Mouse (Mus musculus) heart, postnatal 0 days (tissue): ENCODE results near the gene Tpm3. TPM values are rescaled to one million over a fixed set of nuclear protein-coding genes. Genes with fewer than 3 reads are reported as not detected.

Experiments used
- ATAC-seq: fragments of 200-750 bp; cut with Nextera tagmentation; 2 replicates; pipeline ENCODE4 v1.8.0; 2017; ENCODE audit warnings: low read depth, moderate number of reproducible peaks, moderate library complexity; ENCODE audit not compliant: insufficient read depth
- DNase-seq: peaks from one replicate; pipeline ENCODE4 v3.0.0-alpha.2; 2016; ENCODE audit warnings: low spot score
- H3K27ac ChIP-seq: fragments of 300-500 bp; sonication (generic); 2 replicates; pipeline ENCODE4 v1.5.1; 2014; ENCODE audit warnings: low read depth, mild to moderate bottlenecking
- H3K27me3 ChIP-seq: fragments of 300-500 bp; sonication (generic); 2 replicates; pipeline ENCODE4 v1.6.1; 2014; ENCODE audit warnings: low read length, mixed read lengths; ENCODE audit not compliant: control insufficient read depth, insufficient read depth
- H3K36me3 ChIP-seq: fragments of 300-500 bp; sonication (generic); replicated peaks from 2 replicates; pipeline ENCODE4 v1.6.1; 2014; ENCODE audit warnings: low read length, mixed read lengths; ENCODE audit not compliant: control insufficient read depth, insufficient read depth
- H3K4me1 ChIP-seq: fragments of 300-500 bp; sonication (generic); 2 replicates; pipeline ENCODE4 v1.6.1; 2014; ENCODE audit warnings: antibody characterized with exemption; ENCODE audit not compliant: control insufficient read depth, insufficient read depth
- H3K4me2 ChIP-seq: fragments of 300-500 bp; sonication (generic); 2 replicates; pipeline ENCODE4 v1.6.1; 2014; ENCODE audit warnings: low read depth, mild to moderate bottlenecking, low read length, moderate library complexity
- H3K4me3 ChIP-seq: fragments of 300-500 bp; sonication (generic); 2 replicates; pipeline ENCODE4 v1.5.1; 2014; ENCODE audit warnings: low read depth, low read length
- H3K9ac ChIP-seq: fragments of 300-500 bp; sonication (generic); replicated peaks from 2 replicates; pipeline ENCODE4 v1.6.1; 2014; ENCODE audit warnings: low read depth, low read length, mixed read lengths
- H3K9me3 ChIP-seq: fragments of 300-500 bp; sonication (generic); replicated peaks from 2 replicates; pipeline ENCODE4 v1.6.1; 2016; ENCODE audit warnings: low read length; ENCODE audit not compliant: control insufficient read depth
- CTCF ChIP-seq: IDR thresholded peaks from 2 replicates; pipeline ENCODE4 v1.5.1; 2016; ENCODE audit warnings: antibody characterized with exemption, control low read depth, low read depth
- EP300 ChIP-seq: IDR thresholded peaks from 2 replicates; pipeline ENCODE4 v1.6.1; 2016; ENCODE audit warnings: antibody characterized with exemption, low read depth
- WGBS: fragments of 180-500 bp; shearing (Covaris S2); extraction: QIAGEN DNeasy Blood & Tissue Kit; methylation state at CpG from one replicate; pipeline ENCODE4 v1.1.7; 2014; 5-methylcytosine and 5-hydroxymethylcytosine counted together
- polyA plus RNA-seq: library from polyadenylated mRNA; unstranded; fragments of >200 nt; fragmentation: Nextera tagmentation; extraction: Ambion mirVana; gene quantifications from 2 replicates; pipeline ENCODE4 v1.2.1, GENCODE M21; 2015
- total RNA-seq: library from RNA; depleted of rRNA; stranded (reverse); fragments of >200 nt; gene quantifications from 2 replicates; pipeline ENCODE4 v1.2.3, GENCODE M21; 2014; ENCODE audit warnings: low replicate concordance

Tpm3 gene
- total and polyA plus RNA-seq, 2 experiments from 2014 or later, result 88.0 to 145 TPM

- Histone ChIP-seq H3K9ac (no peak overlapping the region), H3K4me3 (no peak overlapping the region), H3K4me1 (no peaks in the 10 kb centered on the region), H3K9me3 (no peaks in the 10 kb centered on the region), H3K4me2 (no peak overlapping the region), H3K27me3 (no peaks in the 10 kb centered on the region), H3K27ac (no peak overlapping the region), H3K36me3 (no peaks in the 10 kb centered on the region)
- TF ChIP-seq CTCF (no peak), EP300 (no peak)
- WGBS, result 89% methylated on average over 6 of the region's 6 CpGs
- no peak for DNase-seq
- no peak for ATAC-seq
Measured at GRCm38 (mm10) chr3:90127881-90128280, 55.4 kb downstream of the Tpm3 start.

- Histone ChIP-seq H3K9ac (no peak overlapping the region), H3K27ac (no peak overlapping the region), H3K4me3 (no peak overlapping the region), H3K27me3 (no peaks in the 10 kb centered on the region), H3K9me3 (no peaks in the 10 kb centered on the region), H3K4me1 (no peaks in the 10 kb centered on the region), H3K4me2 (no peak overlapping the region), H3K36me3 (no peaks in the 10 kb centered on the region)
- ATAC-seq (no peak), DNase-seq (no peak)
- TF ChIP-seq CTCF, result no peak
- TF ChIP-seq EP300, result no peak
- 66% methylated on average over 3 of the region's 3 CpGs for WGBS
Measured at GRCm38 (mm10) chr3:90132745-90133144, 60.3 kb downstream of the Tpm3 start.

GRCm38 (mm10) chr3:90133331-90133730, 60.9 kb downstream of the Tpm3 start:
- ATAC-seq (no peak), DNase-seq (no peak)
- Histone ChIP-seq H3K9me3 (no peaks in the 10 kb centered on the region), H3K4me2 (no peak overlapping the region), H3K27ac (no peak overlapping the region), H3K4me1 (no peaks in the 10 kb centered on the region), H3K27me3 (no peaks in the 10 kb centered on the region), H3K9ac (no peak overlapping the region), H3K36me3 (no peaks in the 10 kb centered on the region), H3K4me3 (no peak overlapping the region)
- WGBS, result 79% methylated on average over 1 of the region's 1 CpGs
- TF ChIP-seq EP300 (no peak), CTCF (no peak)

GRCm38 (mm10) chr3:90134483-90134882, 62.0 kb downstream of the Tpm3 start:
- TF ChIP-seq EP300 (no peak), CTCF (no peak)
- no peak for DNase-seq
- H3K36me3 ChIP-seq, result no peaks in the 10 kb centered on the region
- H3K9me3 ChIP-seq, result no peaks in the 10 kb centered on the region
- no peak overlapping the region for H3K4me3 ChIP-seq
- no peaks in the 10 kb centered on the region for H3K27me3 ChIP-seq
- 54% methylated on average over 3 of the region's 3 CpGs for WGBS
- H3K4me2 ChIP-seq, result no peak overlapping the region
- no peak for ATAC-seq
- H3K27ac ChIP-seq, result no peak overlapping the region
- no peak overlapping the region for H3K9ac ChIP-seq
- no peaks in the 10 kb centered on the region for H3K4me1 ChIP-seq

- TF ChIP-seq CTCF (no peak), EP300 (no peak)
- no peak overlapping the region for H3K9ac ChIP-seq
- H3K4me1 ChIP-seq, result no peaks in the 10 kb centered on the region
- no peaks in the 10 kb centered on the region for H3K36me3 ChIP-seq
- H3K27ac ChIP-seq, result no peak overlapping the region
- ATAC-seq (no peak), DNase-seq (no peak)
- H3K4me3 ChIP-seq, result no peak overlapping the region
- 82% methylated on average over 5 of the region's 5 CpGs for WGBS
- H3K27me3 ChIP-seq, result no peaks in the 10 kb centered on the region
- H3K9me3 ChIP-seq, result no peaks in the 10 kb centered on the region
- no peak overlapping the region for H3K4me2 ChIP-seq
Measured at GRCm38 (mm10) chr3:90134993-90135392, 62.5 kb downstream of the Tpm3 start.

GRCm38 (mm10) chr3:90136660-90137059, 64.2 kb downstream of the Tpm3 start:
- WGBS, result 46% methylated on average over 13 of the region's 13 CpGs
- no peak overlapping the region for H3K27ac ChIP-seq
- no peak overlapping the region for H3K4me3 ChIP-seq
- H3K36me3 ChIP-seq, result no peaks in the 10 kb centered on the region
- no peak for DNase-seq
- ATAC-seq, result no peak
- H3K9me3 ChIP-seq, result no peaks in the 10 kb centered on the region
- no peaks in the 10 kb centered on the region for H3K27me3 ChIP-seq
- no peaks in the 10 kb centered on the region for H3K4me1 ChIP-seq
- H3K9ac ChIP-seq, result no peak overlapping the region
- no peak overlapping the region for H3K4me2 ChIP-seq
- no peak for TF ChIP-seq EP300
- no peak for TF ChIP-seq CTCF
